Mouse (Mus musculus) stomach, embryonic 15.5 days (tissue): ENCODE measurements around the gene Vav2. TPM values are rescaled to one million over a fixed set of nuclear protein-coding genes. Genes with fewer than 3 reads are reported as not detected.

Source experiments
- ATAC-seq: fragments of 200-750 bp; cut with Nextera tagmentation; 2 replicates; pipeline ENCODE4 v1.8.0; 2017; ENCODE audit warnings: low read depth, moderate number of reproducible peaks, moderate TSS enrichment; ENCODE audit not compliant: insufficient read depth, low FRiP score
- H3K27ac ChIP-seq: fragments of 300-500 bp; sonication (generic); 2 replicates; pipeline ENCODE4 v1.5.1; 2015; ENCODE audit warnings: mild to moderate bottlenecking, inconsistent platforms
- H3K27me3 ChIP-seq: fragments of 300-500 bp; sonication (generic); replicated peaks from 2 replicates; pipeline ENCODE4 v1.6.1; 2015; ENCODE audit warnings: inconsistent platforms
- H3K36me3 ChIP-seq: fragments of 300-500 bp; sonication (generic); 2 replicates; pipeline ENCODE4 v1.6.1; 2015; ENCODE audit warnings: inconsistent platforms
- H3K4me1 ChIP-seq: fragments of 300-500 bp; sonication (generic); 2 replicates; pipeline ENCODE4 v1.6.1; 2015; ENCODE audit warnings: inconsistent platforms
- H3K4me2 ChIP-seq: fragments of 300-500 bp; sonication (generic); 2 replicates; pipeline ENCODE4 v1.6.1; 2015; ENCODE audit warnings: mild to moderate bottlenecking, inconsistent platforms
- H3K4me3 ChIP-seq: fragments of 300-500 bp; sonication (generic); replicated peaks from 2 replicates; pipeline ENCODE4 v1.5.1; 2015; ENCODE audit warnings: inconsistent platforms
- H3K9ac ChIP-seq: fragments of 300-500 bp; sonication (generic); 2 replicates; pipeline ENCODE4 v1.6.1; 2015; ENCODE audit warnings: inconsistent platforms
- H3K9me3 ChIP-seq: fragments of 300-500 bp; sonication (generic); 2 replicates; pipeline ENCODE4 v1.6.1; 2016; ENCODE audit warnings: inconsistent platforms
- WGBS: fragments of 180-500 bp; shearing (Covaris S2); methylation state at CpG from one replicate; pipeline ENCODE4 v1.1.7; 2015; 5-methylcytosine and 5-hydroxymethylcytosine counted together
- polyA plus RNA-seq: library from polyadenylated mRNA; unstranded; fragments of >200 nt; fragmentation: Nextera tagmentation; extraction: Ambion mirVana; gene quantifications from 2 replicates; pipeline ENCODE4 v1.2.1, GENCODE M21; 2015

Vav2 gene
- polyA plus RNA-seq, 1 experiment from 2014 or later, result 7.0 TPM

DNA sequence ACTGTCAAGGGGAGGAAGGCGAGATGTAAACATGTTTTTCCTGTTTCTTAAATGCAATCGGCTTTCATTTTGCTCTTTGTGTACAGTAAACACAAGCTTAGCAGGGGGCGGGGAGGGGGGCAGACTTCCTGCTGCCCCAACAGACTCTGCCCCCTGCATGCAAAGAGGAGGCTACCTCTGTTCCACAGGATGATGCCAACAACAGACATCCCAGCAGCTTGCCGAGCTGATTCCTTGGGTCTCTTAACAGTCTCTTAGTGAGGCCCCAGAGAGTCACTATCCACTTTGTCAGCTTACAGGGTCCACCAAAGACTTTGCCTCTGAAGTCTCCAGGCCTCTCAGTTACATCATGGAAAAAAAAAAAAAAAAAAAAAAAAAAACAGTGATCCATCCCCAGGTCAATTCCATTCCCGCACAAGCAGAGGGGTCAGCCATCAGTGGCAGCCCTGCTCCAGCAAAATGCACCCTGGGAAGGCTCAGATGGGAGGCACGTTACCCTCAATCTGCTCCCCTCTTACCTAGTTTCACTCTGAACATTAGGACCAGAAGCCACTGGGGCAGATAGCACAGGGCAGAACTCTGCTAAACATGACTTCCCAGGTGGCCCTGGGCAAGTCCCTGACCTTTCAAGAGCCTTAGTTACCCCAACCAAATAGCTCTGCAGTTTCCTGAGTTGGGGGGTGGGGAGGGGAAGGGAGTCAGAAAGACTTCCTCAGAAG is 22.3 kb downstream of the Vav2 start:
- Histone ChIP-seq H3K9ac (no peak overlapping the region), H3K4me3 (no peak overlapping the region), H3K36me3 (0 out of 2 replicates have a peak, but pooled peaks cover 6% of the 10 kb centered on the region), H3K4me2 (no peak overlapping the region), H3K27me3 (no peaks in the 10 kb centered on the region), H3K4me1 (peaks cover 35% of the 10 kb centered on the region), H3K9me3 (no peaks in the 10 kb centered on the region), H3K27ac (no peak overlapping the region)
- no peak for ATAC-seq
- WGBS, result 46% methylated on average over 6 of the region's 6 CpGs

DNA sequence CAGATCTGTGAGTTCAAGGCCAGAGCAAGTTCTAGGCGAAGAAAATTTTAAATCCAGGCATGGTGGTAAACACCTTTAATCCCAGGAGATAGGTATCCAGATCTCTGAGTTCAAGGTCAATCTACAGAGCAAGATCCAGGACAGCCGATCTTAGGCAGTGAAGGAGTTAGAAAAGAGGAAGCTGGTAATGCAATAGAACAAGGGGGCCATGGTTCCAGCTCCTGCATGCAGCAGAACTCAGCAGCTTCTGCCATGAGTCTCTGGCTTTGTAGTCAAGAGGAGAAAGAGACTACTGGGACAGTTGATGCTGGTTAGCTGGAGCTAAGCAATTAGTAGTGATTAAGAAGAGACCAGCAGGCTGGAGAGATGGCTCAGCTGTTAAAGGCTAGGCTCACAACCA is 25.3 kb downstream of the Vav2 start:
- 69% methylated on average over 2 of the region's 2 CpGs for WGBS
- 0 out of 2 replicates have a peak, but pooled peaks cover 6% of the 10 kb centered on the region for H3K36me3 ChIP-seq

DNA sequence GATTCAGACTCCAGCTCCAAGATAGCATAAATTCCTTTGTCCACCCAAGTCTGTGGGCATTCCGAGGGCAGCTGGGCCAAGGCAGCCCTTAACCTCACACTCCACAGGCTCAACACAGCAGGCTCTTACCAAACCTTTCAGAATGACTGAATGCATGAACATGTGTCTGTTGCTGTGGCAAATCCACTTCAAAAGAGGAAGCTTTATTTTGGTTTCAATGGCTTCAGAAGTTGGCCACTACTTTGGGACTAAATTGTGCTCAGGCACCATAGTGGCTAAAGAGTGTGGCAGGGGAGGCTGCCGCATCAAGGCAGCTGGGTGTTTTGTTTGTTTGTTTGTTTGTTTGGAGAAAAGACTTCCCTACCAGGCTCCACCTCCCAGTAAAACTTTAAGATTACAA is 26.8 kb downstream of the Vav2 start:
- Histone ChIP-seq H3K4me1 (peaks cover 27% of the 10 kb centered on the region), H3K9ac (no peak overlapping the region), H3K4me3 (no peak overlapping the region), H3K4me2 (no peak overlapping the region), H3K36me3 (0 out of 2 replicates have a peak, but pooled peaks cover 6% of the 10 kb centered on the region), H3K9me3 (no peaks in the 10 kb centered on the region), H3K27ac (no peak overlapping the region), H3K27me3 (no peaks in the 10 kb centered on the region)
- 88% methylated on average over 2 of the region's 2 CpGs for WGBS
- no peak for ATAC-seq

More for the DNA sequence above, 25.3 kb downstream of the Vav2 start:
- Histone ChIP-seq H3K4me2 (no peak overlapping the region), H3K9ac (no peak overlapping the region), H3K4me3 (no peak overlapping the region), H3K9me3 (no peaks in the 10 kb centered on the region), H3K4me1 (peaks cover 33% of the 10 kb centered on the region), H3K27ac (no peak overlapping the region), H3K27me3 (no peaks in the 10 kb centered on the region)
- no peak for ATAC-seq

DNA sequence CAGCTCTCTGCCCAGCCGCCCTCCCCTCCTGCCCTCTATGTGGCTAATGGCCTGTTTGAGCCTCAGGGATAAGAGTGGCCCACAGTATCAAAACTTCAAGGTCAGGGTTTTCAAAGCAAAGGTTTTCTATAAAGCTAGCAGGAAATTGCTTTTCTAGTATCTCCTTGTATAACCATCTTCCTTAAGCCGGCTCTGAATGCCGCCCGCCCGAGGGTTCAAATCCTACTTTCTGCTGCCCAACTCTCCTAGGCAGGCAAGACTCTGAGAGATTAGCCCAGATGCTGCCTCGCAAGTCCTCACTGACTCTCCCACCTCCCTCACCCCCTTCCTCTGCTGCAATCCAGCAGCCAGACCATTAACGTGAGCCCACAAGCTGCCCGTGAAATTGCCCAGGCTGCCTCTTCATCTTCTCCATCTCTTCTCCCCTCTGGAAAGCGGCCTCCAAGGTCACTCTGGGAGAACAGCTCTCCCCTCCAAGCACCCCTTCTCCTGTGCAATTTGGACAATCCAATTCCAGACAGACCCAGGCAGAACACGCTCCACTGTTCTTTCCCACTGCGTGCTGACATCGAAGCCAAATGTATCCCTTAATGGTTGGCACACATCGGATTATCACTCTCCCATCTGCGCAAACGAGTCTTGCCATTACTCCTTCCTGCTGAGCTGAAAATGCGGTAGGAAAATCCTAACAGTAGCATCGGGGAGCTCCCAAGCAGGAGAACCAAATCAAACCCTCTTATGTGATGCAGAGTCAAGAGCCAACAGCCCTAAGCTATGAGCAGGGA is 30.0 kb downstream of the Vav2 start:
- no peaks in the 10 kb centered on the region for H3K9me3 ChIP-seq
- no peak overlapping the region for H3K9ac ChIP-seq
- no peak overlapping the region for H3K4me3 ChIP-seq
- no peak for ATAC-seq
- no peaks in the 10 kb centered on the region for H3K27me3 ChIP-seq
- no peak overlapping the region for H3K4me2 ChIP-seq
- 0 out of 2 replicates have a peak, but pooled peaks cover 6% of the 10 kb centered on the region for H3K36me3 ChIP-seq
- H3K27ac ChIP-seq, result no peak overlapping the region
- WGBS, result 70% methylated on average over 17 of the region's 17 CpGs
- peaks cover 17% of the 10 kb centered on the region for H3K4me1 ChIP-seq

DNA sequence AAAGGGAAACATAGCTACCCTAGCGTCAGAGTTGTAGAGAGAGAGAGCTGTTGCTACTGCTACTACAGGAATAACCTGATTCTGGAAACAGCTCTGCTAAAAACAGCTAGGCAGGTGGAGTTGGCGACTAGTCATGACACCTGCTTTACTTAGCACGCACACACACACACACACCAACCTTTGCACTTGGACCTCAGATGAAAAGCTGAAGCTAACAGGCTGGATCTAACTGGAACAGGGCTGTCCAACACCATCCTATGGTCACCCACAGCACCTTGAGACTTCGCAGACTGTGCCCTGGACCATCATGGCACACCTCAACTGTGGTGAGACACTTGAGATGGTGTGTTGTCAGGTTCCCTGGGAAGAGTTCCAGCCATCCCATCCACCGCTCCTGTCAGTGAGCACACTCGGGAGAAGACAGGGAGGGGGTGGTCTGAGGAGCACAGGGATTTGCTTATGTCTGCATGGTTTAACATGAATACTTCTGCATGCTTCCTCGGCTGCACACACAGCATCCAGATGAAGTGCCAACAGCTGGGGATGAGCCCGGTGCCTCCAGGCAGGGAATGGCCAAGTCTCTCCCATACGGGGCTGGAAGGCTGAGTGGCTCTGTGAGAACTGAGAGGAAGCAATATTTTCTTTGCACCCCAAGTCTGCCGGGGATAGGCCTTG is 32.5 kb downstream of the Vav2 start:
- Histone ChIP-seq H3K4me2 (no peak overlapping the region), H3K9me3 (no peaks in the 10 kb centered on the region), H3K4me3 (no peak overlapping the region), H3K4me1 (peaks cover 35% of the 10 kb centered on the region), H3K27me3 (no peaks in the 10 kb centered on the region), H3K9ac (no peak overlapping the region), H3K27ac (no peak overlapping the region), H3K36me3 (no peaks in the 10 kb centered on the region)
- 64% methylated on average over 10 of the region's 10 CpGs for whole genome bisulfite sequencing
- ATAC-seq, result no peak

DNA sequence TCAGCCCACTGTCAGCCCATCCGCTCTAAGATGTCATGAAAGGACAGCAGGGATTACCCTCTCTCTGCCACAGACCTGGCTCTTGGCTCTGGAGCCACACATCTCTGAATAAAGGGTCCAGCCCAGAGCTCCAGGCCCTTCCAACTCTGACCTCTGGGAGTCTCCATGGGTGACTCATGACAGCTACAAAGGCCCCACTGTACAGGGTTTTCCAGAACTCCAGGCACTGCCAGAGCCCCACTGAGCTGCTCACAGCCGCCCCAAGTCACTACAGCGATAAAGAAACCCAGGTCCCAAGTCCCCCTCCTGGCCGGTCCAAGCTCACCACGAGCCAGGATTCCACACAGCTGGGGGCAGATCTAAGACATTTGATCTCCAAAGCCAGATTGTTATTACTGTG is 34.6 kb downstream of the Vav2 start:
- H3K27ac ChIP-seq, result no peak overlapping the region
- no peaks in the 10 kb centered on the region for H3K36me3 ChIP-seq
- WGBS, result 52% methylated on average over 5 of the region's 5 CpGs
- no peaks in the 10 kb centered on the region for H3K27me3 ChIP-seq
- H3K4me1 ChIP-seq, result peaks cover 35% of the 10 kb centered on the region
- ATAC-seq, result no peak
- H3K9ac ChIP-seq, result no peak overlapping the region
- no peak overlapping the region for H3K4me2 ChIP-seq
- no peak overlapping the region for H3K4me3 ChIP-seq
- H3K9me3 ChIP-seq, result no peaks in the 10 kb centered on the region

DNA sequence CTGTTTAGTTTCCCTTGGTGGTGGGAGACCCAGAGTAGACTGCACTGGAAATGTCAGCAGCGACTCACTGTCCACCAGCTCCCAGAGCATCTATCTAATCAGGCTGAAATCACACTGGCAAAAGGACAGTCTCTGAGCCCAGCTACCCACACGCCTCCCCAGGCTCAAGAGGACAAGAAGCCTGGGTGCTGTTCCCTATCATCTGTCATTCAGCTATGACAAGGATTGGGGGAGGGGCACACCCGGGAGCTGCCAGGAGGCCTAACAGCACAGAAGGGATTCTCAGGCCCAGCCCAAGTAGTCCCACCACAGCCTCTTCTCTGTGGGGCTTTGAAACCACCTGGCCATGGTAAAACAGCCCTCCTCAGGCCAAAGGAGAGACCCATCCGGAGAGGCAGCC is 36.1 kb downstream of the Vav2 start:
- no peak for ATAC-seq
- H3K4me2 ChIP-seq, result no peak overlapping the region
- H3K9ac ChIP-seq, result no peak overlapping the region
- 35% methylated on average over 4 of the region's 4 CpGs for WGBS
- H3K9me3 ChIP-seq, result no peaks in the 10 kb centered on the region
- H3K36me3 ChIP-seq, result no peaks in the 10 kb centered on the region
- H3K27ac ChIP-seq, result no peak overlapping the region
- peaks cover 32% of the 10 kb centered on the region for H3K4me1 ChIP-seq
- no peaks in the 10 kb centered on the region for H3K27me3 ChIP-seq
- H3K4me3 ChIP-seq, result no peak overlapping the region

DNA sequence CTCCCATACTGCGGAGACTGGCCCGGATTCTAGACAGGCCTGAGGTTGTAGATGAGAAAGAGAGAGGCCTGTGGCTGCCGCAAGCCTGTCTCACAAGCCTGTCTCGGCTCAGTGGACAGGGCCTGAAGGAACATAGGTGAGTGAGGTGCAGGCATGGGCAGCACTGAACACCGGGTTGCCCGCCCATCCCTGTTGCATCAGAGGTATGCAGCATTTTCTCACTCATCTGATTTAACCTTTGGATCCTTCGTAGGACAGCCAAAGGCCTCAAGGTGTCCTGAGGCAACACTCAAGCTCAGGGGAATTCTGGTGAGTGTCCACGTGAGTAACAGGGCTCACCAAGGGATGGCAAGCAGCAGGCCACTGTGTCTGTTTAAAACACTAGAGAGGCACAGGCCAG is 36.5 kb downstream of the Vav2 start:
- ATAC-seq, result no peak
- Histone ChIP-seq H3K4me1 (peaks cover 28% of the 10 kb centered on the region), H3K4me3 (no peak overlapping the region), H3K4me2 (no peak overlapping the region), H3K36me3 (no peaks in the 10 kb centered on the region), H3K9me3 (no peaks in the 10 kb centered on the region), H3K9ac (no peak overlapping the region), H3K27me3 (no peaks in the 10 kb centered on the region), H3K27ac (peak overlapping the region; percentile 36; the same call in 1 of the 2 replicates)
- 66% methylated on average over 8 of the region's 8 CpGs for WGBS

DNA sequence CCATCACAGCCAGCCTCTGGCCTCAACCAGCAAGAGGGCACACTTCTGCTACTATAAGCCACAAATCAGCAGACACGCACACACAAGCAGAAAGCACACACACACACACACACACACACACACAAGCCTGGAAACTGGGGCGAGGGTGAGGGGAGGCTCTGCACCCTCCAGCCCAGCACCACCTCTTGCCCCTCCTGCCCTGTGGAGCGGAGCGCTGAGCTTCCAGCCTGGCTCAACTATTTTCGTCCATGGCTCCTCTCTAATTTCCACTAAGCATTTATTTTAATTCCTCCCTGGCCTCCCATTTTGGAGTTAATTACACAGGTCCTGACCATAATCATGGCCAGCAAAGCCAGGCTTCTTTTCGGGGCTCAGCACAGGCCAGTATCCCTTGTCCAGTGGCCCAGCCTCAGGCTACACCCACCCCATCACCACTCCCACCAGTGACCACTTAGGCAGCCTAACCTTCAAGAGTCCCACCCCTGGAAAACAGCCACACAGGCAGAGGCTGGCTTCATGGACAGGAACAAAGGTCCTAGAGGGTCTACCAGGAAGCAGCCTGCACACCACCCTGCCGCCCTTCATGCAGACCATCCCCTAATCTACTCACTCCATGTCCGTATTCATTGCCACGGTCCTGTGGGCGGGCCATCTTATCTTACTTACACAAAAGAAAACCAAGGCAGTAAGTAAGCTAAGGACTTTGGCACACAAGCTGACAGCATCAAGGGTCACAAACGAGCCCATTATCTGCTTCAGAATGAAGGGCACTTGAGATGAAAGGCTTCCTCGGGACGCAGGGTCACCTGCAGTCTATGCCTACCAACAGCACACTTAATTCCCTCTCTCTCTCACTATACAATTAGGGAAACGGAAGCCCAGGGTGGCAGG is 37.3 kb downstream of the Vav2 start:
- 56% methylated on average over 14 of the region's 14 CpGs for WGBS
- Histone ChIP-seq H3K27me3 (no peaks in the 10 kb centered on the region), H3K9me3 (no peaks in the 10 kb centered on the region), H3K4me1 (peaks cover 23% of the 10 kb centered on the region), H3K27ac (peak overlapping the region; percentile 36; the same call in 1 of the 2 replicates), H3K36me3 (no peaks in the 10 kb centered on the region), H3K9ac (no peak overlapping the region), H3K4me2 (no peak overlapping the region), H3K4me3 (no peak overlapping the region)
- peak; percentile 68 for ATAC-seq

DNA sequence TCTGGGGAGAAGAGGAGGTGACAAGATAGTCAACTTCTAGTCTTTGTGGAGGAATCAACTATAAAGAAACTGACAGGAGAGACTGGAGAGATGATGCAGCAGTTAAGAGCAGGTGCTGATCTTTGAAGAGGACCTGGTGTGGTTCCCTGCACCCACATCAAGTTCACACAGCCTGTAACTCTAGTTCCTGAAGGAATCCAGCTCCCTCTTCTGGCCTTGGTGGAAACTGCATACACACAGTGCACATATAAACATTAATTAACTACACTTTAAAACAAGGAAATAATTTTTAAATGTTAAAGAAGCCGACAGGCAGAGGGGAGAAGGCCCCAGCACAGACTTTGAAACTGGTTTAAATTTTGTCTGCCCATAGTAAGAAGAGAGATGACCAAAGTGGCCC is 39.6 kb downstream of the Vav2 start:
- no peaks in the 10 kb centered on the region for H3K36me3 ChIP-seq
- H3K9ac ChIP-seq, result no peak overlapping the region
- H3K9me3 ChIP-seq, result no peaks in the 10 kb centered on the region
- H3K4me3 ChIP-seq, result no peak overlapping the region
- H3K4me1 ChIP-seq, result peaks cover 21% of the 10 kb centered on the region
- H3K27ac ChIP-seq, result no peak overlapping the region
- WGBS, result 93% methylated on average over 1 of the region's 1 CpGs
- no peaks in the 10 kb centered on the region for H3K27me3 ChIP-seq
- H3K4me2 ChIP-seq, result no peak overlapping the region
- ATAC-seq, result no peak

DNA sequence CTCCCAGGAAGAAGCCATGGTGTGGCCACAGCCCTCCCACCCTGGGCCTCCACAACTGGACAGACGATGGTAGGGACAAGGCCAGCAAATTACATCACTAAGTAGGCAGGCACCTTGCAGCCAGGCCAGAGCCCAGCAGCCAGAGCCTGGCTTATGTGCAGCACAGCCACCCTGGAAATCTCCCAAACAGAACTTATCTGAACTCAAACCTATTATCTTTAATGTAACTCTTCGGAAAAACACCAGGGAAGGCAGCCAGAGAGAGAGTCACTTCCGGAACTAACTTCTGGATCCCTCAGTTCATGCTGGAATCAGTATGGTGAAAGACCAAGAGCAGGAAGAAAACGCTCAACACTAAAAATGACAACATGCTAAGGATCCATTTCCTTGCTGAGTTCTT is 45.1 kb downstream of the Vav2 start:
- WGBS, result 50% methylated on average over 4 of the region's 4 CpGs

More for the DNA sequence above, 45.1 kb downstream of the Vav2 start:
- Histone ChIP-seq H3K4me1 (peaks cover 11% of the 10 kb centered on the region), H3K27ac (no peak overlapping the region), H3K27me3 (no peaks in the 10 kb centered on the region), H3K4me2 (no peak overlapping the region), H3K9me3 (no peaks in the 10 kb centered on the region), H3K4me3 (no peak overlapping the region), H3K36me3 (no peaks in the 10 kb centered on the region), H3K9ac (no peak overlapping the region)
- ATAC-seq, result no peak
